Mouse (Mus musculus): ENCODE results near the gene Ndufa10.
A peak's percentile ranks its signal among the peaks of the same experiment; 100 is the strongest.
"Not testable (repeated sequence)": the region's sequence is repeated elsewhere in the genome, so short reads cannot be mapped to it uniquely, and the experiment has no call there.

Ndufa10 gene

DNA sequence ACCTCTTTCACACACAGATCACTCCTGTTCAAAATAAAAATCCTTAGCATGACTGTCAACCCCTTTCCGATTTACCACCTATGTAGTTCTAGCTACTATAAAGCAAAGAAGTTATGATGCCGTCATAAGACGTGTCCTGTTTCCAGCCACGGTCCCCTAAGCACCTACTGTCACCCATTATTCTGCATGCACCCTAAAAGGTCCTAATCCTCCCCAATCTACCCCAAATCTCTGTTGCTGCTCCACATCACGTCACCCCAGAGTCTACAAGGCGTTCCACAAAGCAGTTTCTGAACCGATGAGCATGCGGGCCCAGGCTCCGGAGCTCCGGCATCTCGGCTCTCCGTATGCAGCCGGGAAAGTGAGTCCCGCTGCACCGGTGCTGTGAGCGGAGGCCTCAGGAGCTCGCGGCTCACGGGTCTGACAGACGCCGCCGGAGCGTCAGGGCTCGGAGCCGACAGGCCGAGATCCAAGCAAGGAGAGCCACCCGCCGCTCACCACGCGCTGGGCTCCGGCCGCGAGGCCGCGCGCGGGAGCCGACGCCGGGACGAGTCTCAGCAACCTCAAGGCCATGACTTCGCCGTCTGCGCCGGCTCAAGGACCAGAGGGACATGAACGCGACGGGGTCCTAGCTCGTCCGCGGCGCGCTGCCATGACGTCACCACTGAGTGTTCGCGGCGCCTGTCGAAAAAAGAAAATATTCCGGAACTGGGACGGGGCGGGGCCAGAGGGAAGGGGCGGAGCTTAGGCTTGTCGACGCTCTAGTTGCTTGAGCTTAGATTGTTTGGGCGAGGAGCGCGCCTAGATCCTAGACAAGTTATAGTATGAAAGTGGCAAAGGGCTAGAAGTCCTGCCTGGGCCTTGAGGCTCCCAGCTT is at the start of gene Ndufa10:
Gene Ndufa10 (minus strand): TSS at position 696 of the 877 bp plus-strand sequence.
- DNase-seq, result peak; percentile 91 to 96

DNA sequence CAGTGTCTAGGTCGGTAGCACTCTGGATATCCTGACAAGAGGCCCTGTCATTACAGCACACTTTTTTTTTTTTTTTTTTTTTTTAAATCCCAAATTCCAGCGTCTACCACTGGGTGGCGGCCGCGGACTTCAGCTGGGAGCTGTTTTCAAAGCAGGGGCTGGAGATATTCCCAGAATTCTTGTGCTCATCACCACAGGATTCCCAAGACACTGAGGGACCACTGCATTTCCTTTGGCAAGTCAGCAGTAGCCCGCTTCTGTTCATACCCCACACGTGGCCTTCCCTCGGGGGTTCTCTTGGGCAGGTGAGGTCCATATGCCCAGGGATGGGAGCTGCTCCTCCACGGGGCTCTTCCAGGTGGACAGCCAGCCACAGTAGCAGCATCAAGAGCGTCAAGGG is 47.7 kb upstream of the Ndufa10 start:
- no peak for DNase-seq

GRCm38 (mm10) chr1:92519046-92519445 is 45.4 kb upstream of the Ndufa10 start:
- no peak for DNase-seq

GRCm38 (mm10) chr1:92518561-92518960 is 44.9 kb upstream of the Ndufa10 start, which contains the start of gene Olfr1414:
Gene Olfr1414 (minus strand): TSS chr1:92518661.
- DNase-seq, result no peak

- no peak for DNase-seq
These were observed 41.7 kb upstream of the Ndufa10 start for GRCm38 (mm10) chr1:92515390-92515789.

GRCm38 (mm10) chr1:92511646-92512045 is 38.0 kb upstream of the Ndufa10 start:
- not testable (repeated sequence) for DNase-seq

- no peak for DNase-seq
These were observed 22.3 kb upstream of the Ndufa10 start, which contains the start of gene Olfr1415 for GRCm38 (mm10) chr1:92496001-92496400. Gene Olfr1415 (minus strand): TSS chr1:92496101.

DNA sequence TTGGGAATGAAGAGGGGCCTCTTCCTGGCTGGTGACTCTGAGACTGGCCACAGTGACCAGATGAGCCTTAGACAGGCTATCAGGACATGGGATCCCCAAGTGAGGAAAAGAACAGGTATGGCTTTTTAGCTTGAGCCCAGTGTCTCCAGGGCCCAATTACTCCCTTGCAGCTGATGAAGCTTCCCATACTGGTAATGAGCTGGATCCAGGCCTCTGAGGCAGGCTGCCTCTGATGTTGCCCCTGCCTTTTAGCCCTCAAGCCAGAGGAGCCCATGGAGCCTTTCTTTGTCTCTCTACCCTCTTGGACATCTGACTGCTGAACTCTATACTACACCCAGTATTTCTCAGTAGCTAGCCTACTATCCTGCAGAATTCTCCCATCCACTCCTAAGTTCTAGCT is 11.4 kb upstream of the Ndufa10 start, which contains the start of gene Olfr1416:
Gene Olfr1416 (minus strand): TSS at position 101 of the 400 bp plus-strand sequence.
- DNase-seq, result no peak

GRCm38 (mm10) chr1:92474066-92474578 is 462 bp upstream of the Ndufa10 start:
- DNase-seq, result no peak

- DNase-seq, result no peak
These were observed 4.8 kb downstream of the Ndufa10 start for GRCm38 (mm10) chr1:92468891-92469290.

- no peak for DNase-seq
These were observed 15.2 kb downstream of the Ndufa10 start for GRCm38 (mm10) chr1:92458416-92458815.

DNA sequence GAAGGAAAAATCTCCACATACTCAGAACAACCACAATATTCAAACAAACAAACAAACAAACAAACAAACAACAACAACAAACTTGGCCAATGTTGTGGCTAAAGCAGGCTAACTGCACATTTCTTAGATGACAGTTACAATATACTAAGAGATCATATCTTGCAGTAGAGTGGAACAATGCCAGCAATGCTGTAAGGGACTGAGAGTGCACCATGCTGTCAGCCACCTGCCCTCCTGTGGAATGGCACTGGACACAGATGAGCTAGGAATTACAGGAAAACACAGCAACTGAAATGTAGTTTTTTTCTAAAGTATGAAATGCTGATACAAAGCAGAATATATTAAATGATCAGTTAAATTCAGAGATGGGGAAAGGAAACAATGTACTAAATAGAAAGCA is 15.9 kb downstream of the Ndufa10 start:
- no peak for DNase-seq

- no peak for DNase-seq
These were observed 19.8 kb downstream of the Ndufa10 start for GRCm38 (mm10) chr1:92453751-92454445.

GRCm38 (mm10) chr1:92448293-92448692 is 25.4 kb downstream of the Ndufa10 start:
- no peak for DNase-seq

DNA sequence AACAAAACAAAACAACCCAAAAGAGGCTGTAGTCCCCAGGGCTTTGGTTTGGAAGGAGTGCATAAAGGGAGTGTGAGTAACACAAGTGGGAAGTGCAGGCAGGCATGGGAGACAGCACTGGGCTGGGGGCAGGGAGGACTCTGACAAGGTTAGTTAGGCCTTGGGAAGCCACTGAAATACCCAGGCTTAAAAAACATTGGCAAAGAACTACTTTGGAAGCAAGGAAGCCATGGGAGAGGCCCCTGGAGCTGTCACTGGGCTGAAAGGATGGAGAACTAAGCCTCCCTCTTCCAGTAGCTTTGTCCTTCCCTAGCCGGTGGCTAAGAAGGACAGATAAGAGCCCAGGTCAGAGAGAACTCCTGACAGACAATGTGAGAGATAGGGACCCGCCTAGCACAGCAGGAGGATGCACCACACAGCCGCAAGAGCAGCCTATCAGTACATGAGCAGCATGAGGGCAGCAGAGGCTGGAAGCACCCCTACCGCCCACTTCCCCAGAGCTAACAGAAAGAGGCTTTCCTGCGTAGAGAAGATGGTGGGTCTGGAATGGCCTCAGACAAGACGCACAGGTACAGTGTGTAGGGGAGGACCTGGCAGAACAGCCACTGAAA is 32.1 kb downstream of the Ndufa10 start:
- no peak for DNase-seq

GRCm38 (mm10) chr1:92440066-92440750 is 33.5 kb downstream of the Ndufa10 start:
- DNase-seq, result no peak

DNA sequence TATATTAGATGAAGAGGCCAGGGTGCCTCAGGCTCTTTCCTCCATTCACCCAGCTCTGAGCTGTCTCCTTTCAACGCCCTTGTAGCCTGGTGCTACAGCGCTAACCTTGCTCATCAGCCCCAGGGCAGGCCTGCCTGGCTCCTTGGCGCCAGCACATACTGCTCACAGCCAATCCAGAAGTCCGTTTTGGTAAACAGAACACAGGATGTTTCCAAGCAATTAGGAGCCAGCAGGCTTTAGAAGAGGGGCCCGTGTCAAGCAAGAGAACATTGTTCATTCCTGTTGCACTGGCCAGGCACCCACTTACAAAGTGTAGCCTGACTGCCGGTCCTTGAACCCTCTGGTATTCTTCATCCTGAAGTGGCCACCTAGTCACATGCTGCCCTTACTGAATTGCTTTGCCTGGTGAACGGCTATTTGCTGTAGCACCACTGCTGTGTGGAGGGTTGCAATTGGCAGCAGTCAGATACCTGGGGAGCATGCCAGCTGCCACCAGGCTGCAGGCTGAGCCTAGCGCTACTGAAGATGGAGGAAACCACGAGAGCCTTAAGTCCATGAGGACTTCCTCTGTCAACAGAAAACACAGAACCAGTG is 35.9 kb downstream of the Ndufa10 start:
- DNase-seq, result no peak

GRCm38 (mm10) chr1:92436831-92437321 is 36.8 kb downstream of the Ndufa10 start:
- DNase-seq, result no peak

DNA sequence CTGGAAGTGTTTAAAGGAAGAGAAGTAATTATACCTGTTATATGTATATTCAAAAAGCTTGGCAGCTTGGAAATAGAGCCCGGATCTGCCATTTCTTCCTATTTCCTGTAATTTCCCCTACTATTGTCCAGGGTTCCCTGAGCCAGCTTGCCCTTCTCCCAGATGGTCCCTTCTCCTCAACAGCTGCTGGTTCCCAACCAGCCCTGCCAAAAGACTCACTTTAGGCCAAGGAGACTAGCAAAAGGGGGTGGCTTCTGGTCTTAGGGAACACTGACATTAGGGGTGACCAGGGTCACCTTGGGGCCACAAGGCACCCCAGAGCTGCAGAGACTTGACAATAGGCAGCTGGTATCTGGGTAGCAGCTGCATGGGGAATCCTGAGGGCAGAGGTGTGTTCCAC is 38.7 kb downstream of the Ndufa10 start:
- DNase-seq, result no peak

GRCm38 (mm10) chr1:92432791-92433190 is 40.9 kb downstream of the Ndufa10 start:
- DNase-seq, result no peak

GRCm38 (mm10) chr1:92432098-92432497 is 41.6 kb downstream of the Ndufa10 start:
- DNase-seq, result no peak

- DNase-seq, result no peak
These were observed 42.2 kb downstream of the Ndufa10 start for GRCm38 (mm10) chr1:92431420-92431819.
